Mouse (Mus musculus): ENCODE results near the gene Calm4. TPM values are rescaled to one million over a fixed set of nuclear protein-coding genes. Genes with fewer than 3 reads are reported as not detected.

Gene Calm4
- polyA plus RNA-seq, 1 experiment from 2014 or later: not detected

Other genes starting within 250 kb of the Calm4 start
- gene Fam208b, start 226.6 kb upstream of the Calm4 start, polyA plus RNA-seq (2015; fragmentation: Nextera tagmentation; extraction: Ambion mirVana): 3.3 and 4.3 TPM in 2 replicates
- 2.1 and 2.8 TPM in 2 replicates for gene Asb13, start 203.7 kb upstream of the Calm4 start, polyA plus RNA-seq (2015; fragmentation: Nextera tagmentation; extraction: Ambion mirVana)
- gene Calml3, start 33.4 kb upstream of the Calm4 start, polyA plus RNA-seq (2015; fragmentation: Nextera tagmentation; extraction: Ambion mirVana): not detected in 2 replicates
- gene Calm5, start 16.4 kb downstream of the Calm4 start, polyA plus RNA-seq (2015; fragmentation: Nextera tagmentation; extraction: Ambion mirVana): not detected in 2 replicates
- 53.6 and 66.0 TPM in 2 replicates for gene Net1, start 80.5 kb downstream of the Calm4 start, polyA plus RNA-seq (2015; fragmentation: Nextera tagmentation; extraction: Ambion mirVana)
- not detected in 2 replicates for gene Tubal3, start 80.5 kb downstream of the Calm4 start, polyA plus RNA-seq (2015; fragmentation: Nextera tagmentation; extraction: Ambion mirVana)
- gene Ucn3, start 107.6 kb downstream of the Calm4 start, polyA plus RNA-seq (2015; fragmentation: Nextera tagmentation; extraction: Ambion mirVana): not detected in 2 replicates
- gene Akr1c14, start 211.3 kb downstream of the Calm4 start, polyA plus RNA-seq (2015; fragmentation: Nextera tagmentation; extraction: Ambion mirVana): 0.24 and 0.34 TPM in 2 replicates

Measured in liver, embryonic 13.5 days (tissue).